Mouse (Mus musculus): Measurements from ENCODE around the gene Map2k7.
A peak's percentile ranks its signal among the peaks of the same experiment; 100 is the strongest.

Map2k7 gene

GRCm38 (mm10) chr8:4238434-4239192 is at the start of gene Map2k7, which contains the start of gene Gm49320:
Gene Map2k7 (plus strand): TSS chr8:4238740.
Gene Gm49320 (plus strand): TSS chr8:4238865.
- peak; percentile 99 for DNase-seq (ENCODE audit: low spot score)

- DNase-seq (ENCODE audit: low spot score) = no peak
Measured at GRCm38 (mm10) chr8:4189031-4189722, 49.4 kb upstream of the Map2k7 start.

GRCm38 (mm10) chr8:4192305-4192704 is 46.2 kb upstream of the Map2k7 start:
- no peak for DNase-seq (ENCODE audit: low spot score)

DNA sequence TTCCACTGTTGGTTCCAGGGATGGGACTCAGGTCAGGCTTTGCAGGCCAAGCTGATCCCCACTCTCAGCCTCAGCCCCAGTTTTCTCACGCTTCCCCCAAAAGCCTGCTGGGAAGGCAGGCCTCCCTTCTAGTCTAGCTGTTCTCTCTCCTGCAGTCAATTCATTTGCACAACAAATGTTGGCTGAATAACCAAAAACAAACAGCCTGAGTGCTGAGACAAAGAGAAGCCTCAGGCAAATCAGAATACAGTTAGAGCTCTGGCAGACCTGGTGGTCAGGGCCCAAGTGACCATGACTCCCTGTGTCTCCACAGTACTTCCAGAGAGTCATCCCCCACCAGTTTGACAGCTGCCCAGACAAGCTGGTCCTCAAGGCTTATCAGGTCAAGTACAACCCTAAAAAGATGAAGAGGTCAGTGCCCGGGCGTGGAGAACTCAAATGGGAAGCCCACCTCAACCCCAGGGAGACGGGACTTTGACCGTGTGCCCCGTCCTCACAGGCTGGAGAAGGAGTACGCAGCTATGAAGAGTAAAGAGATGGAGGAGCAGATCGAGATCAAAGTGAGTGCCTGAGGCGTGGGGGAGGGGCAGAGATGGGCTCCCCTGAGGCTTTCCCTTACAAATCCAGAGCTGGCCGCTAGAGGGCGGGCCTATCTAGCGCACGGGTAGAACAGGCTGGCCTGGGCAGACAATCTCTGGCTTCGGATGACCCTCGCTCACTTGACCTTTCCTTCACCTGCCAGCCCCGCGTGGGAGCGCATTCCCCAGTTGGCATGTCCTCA is 45.5 kb upstream of the Map2k7 start:
- DNase-seq (ENCODE audit: low spot score) = peak; percentile 76

DNA sequence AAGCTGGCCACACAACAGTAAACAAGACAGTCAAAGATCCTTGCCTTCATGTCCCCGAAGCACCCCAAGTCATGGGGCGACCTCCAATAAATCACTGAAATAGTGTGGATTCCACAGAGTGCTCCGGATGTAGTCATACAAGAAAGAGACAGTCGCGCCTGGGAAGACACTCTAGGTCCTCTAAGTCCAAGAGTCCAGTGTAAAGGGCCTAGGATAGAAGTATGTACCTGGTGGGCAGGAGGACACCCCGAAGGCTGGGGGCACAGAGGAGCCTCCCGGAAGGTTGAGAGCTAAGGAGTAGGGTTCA is 45.0 kb upstream of the Map2k7 start:
- no peak for DNase-seq (ENCODE audit: low spot score)

GRCm38 (mm10) chr8:4201321-4201720 is 37.2 kb upstream of the Map2k7 start:
- DNase-seq (ENCODE audit: low spot score) = no peak

DNA sequence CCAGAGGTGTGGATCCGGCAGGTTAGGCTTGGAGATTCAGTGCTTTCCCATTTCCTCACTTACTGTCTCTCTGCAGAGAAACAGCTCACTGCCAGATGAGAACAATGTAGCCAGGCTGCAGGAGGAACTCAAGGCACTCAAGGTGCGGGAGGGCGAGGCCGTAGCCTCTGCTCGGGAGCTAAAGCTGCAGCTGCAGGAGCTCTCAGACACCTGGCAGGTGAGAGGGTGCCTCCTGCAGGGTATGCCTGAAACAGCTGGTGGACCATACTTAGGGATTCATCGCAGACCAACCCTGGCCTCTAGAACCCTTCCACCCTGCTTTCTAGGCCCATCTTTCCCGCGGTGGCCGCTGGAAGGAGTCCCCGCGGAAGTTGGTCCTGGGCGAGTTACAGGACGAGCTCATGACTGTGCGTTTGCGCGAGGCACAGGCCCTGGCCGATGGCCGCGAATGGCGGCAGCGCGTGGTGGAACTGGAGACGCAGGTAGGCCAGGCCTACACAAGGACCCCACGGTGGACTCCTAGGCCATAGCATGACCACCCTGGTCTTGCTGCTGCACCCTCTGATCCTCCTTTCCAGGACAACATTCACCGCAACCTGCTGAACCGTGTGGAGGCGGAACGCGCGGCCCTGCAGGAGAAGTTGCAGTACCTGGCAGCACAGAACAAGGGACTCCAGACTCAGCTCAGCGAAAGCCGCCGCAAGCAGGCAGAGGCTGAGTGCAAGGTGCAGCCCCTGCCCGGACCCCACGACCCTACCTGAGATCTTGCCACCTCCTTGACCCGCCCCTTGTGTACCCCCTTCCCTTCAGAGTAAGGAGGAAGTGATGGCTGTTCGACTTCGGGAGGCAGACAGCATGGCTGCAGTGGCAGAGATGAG is 33.1 kb upstream of the Map2k7 start:
- DNase-seq (ENCODE audit: low spot score) = no peak

- DNase-seq (ENCODE audit: low spot score) = no peak
Measured at GRCm38 (mm10) chr8:4206182-4207015, 32.1 kb upstream of the Map2k7 start.

DNA sequence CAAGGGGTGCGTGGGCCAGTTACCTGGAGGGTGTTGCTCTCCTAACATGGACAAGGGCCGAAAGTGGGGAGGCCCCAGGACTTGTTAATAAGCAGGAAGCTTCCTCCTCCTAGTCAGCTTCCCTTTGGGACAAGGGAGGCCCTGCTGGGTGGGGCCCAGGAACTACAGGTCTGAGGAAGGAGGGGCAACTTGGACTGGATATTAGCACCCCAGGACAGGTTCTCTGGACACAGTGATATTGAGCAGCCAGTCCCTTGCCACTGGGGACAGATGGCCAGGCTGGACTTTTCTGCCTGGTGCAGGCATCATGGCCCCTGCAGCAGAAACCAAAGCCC is 31.6 kb upstream of the Map2k7 start:
- DNase-seq (ENCODE audit: low spot score) = no peak

GRCm38 (mm10) chr8:4211097-4211496 is 27.4 kb upstream of the Map2k7 start:
- DNase-seq (ENCODE audit: low spot score) = no peak

DNA sequence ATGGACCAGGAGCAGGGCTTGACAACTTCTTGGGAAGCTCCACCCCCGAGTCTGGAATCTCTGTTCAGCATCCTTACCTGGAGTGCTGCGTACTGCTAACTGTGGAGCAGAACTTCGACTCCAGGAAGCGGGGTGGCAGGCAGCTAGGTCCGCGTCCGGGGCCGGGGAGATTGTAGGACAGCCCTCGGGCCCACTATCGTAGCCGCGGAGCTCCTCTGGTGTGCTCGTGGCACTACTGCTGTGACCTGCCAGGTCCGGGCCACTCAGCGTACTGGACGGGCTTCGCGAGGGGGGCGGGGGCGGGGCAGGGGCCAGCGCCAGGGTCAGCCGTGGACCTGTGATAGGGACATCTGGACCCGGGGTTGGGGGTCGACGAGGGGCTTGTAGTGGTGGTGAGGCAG is 25.7 kb upstream of the Map2k7 start:
- DNase-seq (ENCODE audit: low spot score) = no peak

GRCm38 (mm10) chr8:4213210-4214005 is 25.1 kb upstream of the Map2k7 start:
- DNase-seq (ENCODE audit: low spot score) = peak; percentile 65

GRCm38 (mm10) chr8:4214006-4214980 is 24.2 kb upstream of the Map2k7 start:
- peak; percentile 50 for DNase-seq (ENCODE audit: low spot score)

GRCm38 (mm10) chr8:4216296-4216695 is 22.2 kb upstream of the Map2k7 start:
- DNase-seq (ENCODE audit: low spot score) = no peak

- DNase-seq (ENCODE audit: low spot score) = no peak
Measured at GRCm38 (mm10) chr8:4216791-4217621, 21.5 kb upstream of the Map2k7 start, which contains the start of gene Prr36. Gene Prr36 (minus strand): TSS chr8:4217459.

DNA sequence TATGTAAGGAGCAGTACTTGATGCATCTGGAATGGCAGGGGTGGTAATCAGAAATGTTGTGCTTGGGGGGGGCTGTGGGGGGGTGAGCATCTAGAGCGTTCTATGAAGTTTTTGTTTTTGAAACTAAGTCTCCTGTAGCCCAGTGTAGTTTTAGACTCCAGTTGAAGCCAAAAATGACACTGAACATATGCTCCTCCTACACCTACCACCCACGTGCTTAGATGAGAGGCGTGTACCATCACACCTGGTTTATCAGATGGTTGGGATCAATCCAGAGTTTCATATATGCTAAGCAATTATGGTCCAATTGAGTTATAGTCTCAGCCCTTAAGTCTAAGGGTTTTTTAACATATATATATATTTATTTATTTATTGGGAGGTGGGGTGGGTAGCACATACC is 18.9 kb upstream of the Map2k7 start:
- DNase-seq (ENCODE audit: low spot score) = no peak

DNA sequence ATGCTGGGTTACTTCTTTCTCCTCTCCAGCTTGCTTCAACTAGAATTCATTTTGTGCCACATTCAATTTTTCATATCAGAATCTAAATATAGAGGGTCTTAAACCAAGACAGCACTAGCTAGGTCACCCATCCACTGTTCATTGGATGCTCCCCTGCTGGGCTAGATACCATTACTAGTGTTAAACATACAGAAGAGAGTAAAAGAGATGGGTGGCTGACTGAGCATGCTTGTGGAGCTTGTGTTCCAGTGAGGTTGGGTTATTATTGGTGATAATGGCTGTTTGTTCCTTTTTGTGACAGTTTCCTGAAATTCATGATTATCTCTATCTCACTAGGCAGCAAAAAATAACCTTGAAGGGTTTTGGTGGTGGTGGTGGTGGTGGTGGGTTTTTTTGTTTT is 16.5 kb upstream of the Map2k7 start:
- DNase-seq (ENCODE audit: low spot score) = no peak

- DNase-seq (ENCODE audit: low spot score) = no peak
Measured at GRCm38 (mm10) chr8:4226323-4226722, 12.2 kb upstream of the Map2k7 start.
